Mouse (Mus musculus) limb, embryonic 12.5 days (tissue): ENCODE measurements at regions not wholly inside any gene's neighbourhood (a gene's known extent, or its start where the extent isn't known, plus 50 kb on each side); places are given as distances from the start of the nearest gene placed in this dataset.
A peak's percentile ranks its signal among the peaks of the same experiment; 100 is the strongest.

Experiments used
- ATAC-seq: fragments of 200-750 bp; cut with Nextera tagmentation; 2 replicates; pipeline ENCODE4 v1.8.0; 2017; ENCODE audit warnings: low read depth, moderate TSS enrichment; ENCODE audit not compliant: insufficient number of reproducible peaks, insufficient read depth, low FRiP score, low TSS enrichment
- H3K27ac ChIP-seq: fragments of 300-500 bp; sonication (generic); 2 replicates; pipeline ENCODE4 v1.5.1; 2016; ENCODE audit warnings: mild to moderate bottlenecking, moderate library complexity
- H3K27me3 ChIP-seq: fragments of 300-500 bp; sonication (generic); 2 replicates; pipeline ENCODE4 v1.6.1; 2016; ENCODE audit warnings: mild to moderate bottlenecking, moderate library complexity
- H3K36me3 ChIP-seq: fragments of 300-500 bp; sonication (generic); 2 replicates; pipeline ENCODE4 v1.6.1; 2016; ENCODE audit warnings: mild to moderate bottlenecking, moderate library complexity
- H3K4me1 ChIP-seq: fragments of 300-500 bp; sonication (generic); replicated peaks from 2 replicates; pipeline ENCODE4 v1.6.1; 2016
- H3K4me2 ChIP-seq: fragments of 300-500 bp; sonication (generic); 2 replicates; pipeline ENCODE4 v1.6.1; 2016; ENCODE audit warnings: mild to moderate bottlenecking, moderate library complexity
- H3K4me3 ChIP-seq: fragments of 300-500 bp; sonication (generic); replicated peaks from 2 replicates; pipeline ENCODE4 v1.5.1; 2016; ENCODE audit warnings: mild to moderate bottlenecking
- H3K9ac ChIP-seq: fragments of 300-500 bp; sonication (generic); replicated peaks from 2 replicates; pipeline ENCODE4 v1.6.1; 2016; ENCODE audit warnings: mild to moderate bottlenecking, moderate library complexity
- H3K9me3 ChIP-seq: fragments of 300-500 bp; sonication (generic); 2 replicates; pipeline ENCODE4 v1.6.1; 2016; ENCODE audit warnings: mild to moderate bottlenecking, moderate library complexity
- WGBS: fragments of 180-500 bp; shearing (Covaris S2); methylation state at CpG from one replicate; pipeline ENCODE4 v1.1.7; 2016; 5-methylcytosine and 5-hydroxymethylcytosine counted together

GRCm38 (mm10) chr9:84178705-84179104 is 253.8 kb downstream of the Bckdhb start:
- H3K4me1 ChIP-seq, result peaks cover 6% of the 10 kb centered on the region; the same call in 1 of the 2 replicates
- H3K4me3 ChIP-seq, result no peak overlapping the region
- no peak overlapping the region for H3K27ac ChIP-seq
- no peaks in the 10 kb centered on the region for H3K36me3 ChIP-seq
- 86% methylated on average over 5 of the region's 5 CpGs for WGBS
- H3K4me2 ChIP-seq, result no peak overlapping the region
- H3K27me3 ChIP-seq, result no peaks in the 10 kb centered on the region
- no peaks in the 10 kb centered on the region for H3K9me3 ChIP-seq
- H3K9ac ChIP-seq, result no peak overlapping the region
- no peak for ATAC-seq

- H3K4me2 ChIP-seq, result no peak overlapping the region
- H3K9me3 ChIP-seq, result no peaks in the 10 kb centered on the region
- H3K9ac ChIP-seq, result no peak overlapping the region
- H3K4me3 ChIP-seq, result no peak overlapping the region
- 73% methylated on average over 4 of the region's 4 CpGs for WGBS
- no peak overlapping the region for H3K27ac ChIP-seq
- H3K27me3 ChIP-seq, result no peaks in the 10 kb centered on the region
- H3K36me3 ChIP-seq, result no peaks in the 10 kb centered on the region
- no peak for ATAC-seq
- peaks cover 7% of the 10 kb centered on the region; the same call in 1 of the 2 replicates for H3K4me1 ChIP-seq
Measured at GRCm38 (mm10) chr9:84179238-84179637, 254.3 kb downstream of the Bckdhb start.

GRCm38 (mm10) chr9:84183637-84184374 is 258.9 kb downstream of the Bckdhb start:
- peak overlapping the region; percentile 4; the same call in 1 of the 2 replicates for H3K27ac ChIP-seq
- no peak for ATAC-seq

GRCm38 (mm10) chr9:84187531-84187930 is 262.6 kb downstream of the Bckdhb start:
- Histone ChIP-seq H3K9ac (no peak overlapping the region), H3K27ac (no peak overlapping the region), H3K4me3 (no peak overlapping the region), H3K9me3 (no peaks in the 10 kb centered on the region), H3K36me3 (no peaks in the 10 kb centered on the region), H3K27me3 (no peaks in the 10 kb centered on the region), H3K4me1 (peaks cover 7% of the 10 kb centered on the region; the same call in 1 of the 2 replicates), H3K4me2 (no peak overlapping the region)
- no peak for ATAC-seq
- 71% methylated on average over 3 of the region's 3 CpGs for WGBS

More at GRCm38 (mm10) chr9:84183637-84184374, 258.9 kb downstream of the Bckdhb start:
- H3K27me3 ChIP-seq, result no peaks in the 10 kb centered on the region
- H3K4me3 ChIP-seq, result no peak overlapping the region
- H3K9ac ChIP-seq, result no peak overlapping the region
- no peaks in the 10 kb centered on the region for H3K36me3 ChIP-seq
- WGBS, result 63% methylated on average over 6 of the region's 6 CpGs
- H3K4me1 ChIP-seq, result peaks cover 7% of the 10 kb centered on the region; the same call in 1 of the 2 replicates
- no peak overlapping the region for H3K4me2 ChIP-seq
- H3K9me3 ChIP-seq, result no peaks in the 10 kb centered on the region

GRCm38 (mm10) chr9:84193405-84193804 is 268.5 kb downstream of the Bckdhb start:
- 60% methylated on average over 1 of the region's 1 CpGs for WGBS
- Histone ChIP-seq H3K27me3 (no peaks in the 10 kb centered on the region), H3K27ac (no peak overlapping the region), H3K4me1 (no peaks in the 10 kb centered on the region), H3K9ac (no peak overlapping the region), H3K4me2 (no peak overlapping the region), H3K9me3 (no peaks in the 10 kb centered on the region), H3K36me3 (no peaks in the 10 kb centered on the region), H3K4me3 (no peak overlapping the region)
- ATAC-seq, result no peak

GRCm38 (mm10) chr9:84194716-84195115 is 269.8 kb downstream of the Bckdhb start:
- ATAC-seq, result no peak
- no peak overlapping the region for H3K9ac ChIP-seq

GRCm38 (mm10) chr9:84195338-84195737 is 270.4 kb downstream of the Bckdhb start:
- no peaks in the 10 kb centered on the region for H3K27me3 ChIP-seq
- no peak overlapping the region for H3K9ac ChIP-seq
- 88% methylated on average over 4 of the region's 4 CpGs for WGBS
- H3K4me1 ChIP-seq, result no peaks in the 10 kb centered on the region
- H3K4me3 ChIP-seq, result no peak overlapping the region
- no peaks in the 10 kb centered on the region for H3K9me3 ChIP-seq
- H3K4me2 ChIP-seq, result no peak overlapping the region
- no peak overlapping the region for H3K27ac ChIP-seq
- no peaks in the 10 kb centered on the region for H3K36me3 ChIP-seq
- ATAC-seq, result no peak

More at GRCm38 (mm10) chr9:84194716-84195115, 269.8 kb downstream of the Bckdhb start:
- Histone ChIP-seq H3K4me2 (no peak overlapping the region), H3K27ac (no peak overlapping the region), H3K4me3 (no peak overlapping the region), H3K27me3 (no peaks in the 10 kb centered on the region), H3K4me1 (no peaks in the 10 kb centered on the region), H3K36me3 (no peaks in the 10 kb centered on the region), H3K9me3 (no peaks in the 10 kb centered on the region)
- WGBS, result 79% methylated on average over 4 of the region's 4 CpGs

- H3K4me1 ChIP-seq, result no peaks in the 10 kb centered on the region
- H3K27me3 ChIP-seq, result no peaks in the 10 kb centered on the region
- no peak overlapping the region for H3K27ac ChIP-seq
- ATAC-seq, result no peak
- no peak overlapping the region for H3K4me2 ChIP-seq
- no peaks in the 10 kb centered on the region for H3K36me3 ChIP-seq
- no peaks in the 10 kb centered on the region for H3K9me3 ChIP-seq
- 90% methylated on average over 3 of the region's 3 CpGs for WGBS
- H3K4me3 ChIP-seq, result no peak overlapping the region
- no peak overlapping the region for H3K9ac ChIP-seq
Measured at GRCm38 (mm10) chr9:84200208-84200607, 275.3 kb downstream of the Bckdhb start.

GRCm38 (mm10) chr9:84204056-84204455 is 279.1 kb downstream of the Bckdhb start:
- no peaks in the 10 kb centered on the region for H3K4me1 ChIP-seq
- H3K4me3 ChIP-seq, result no peak overlapping the region
- no peaks in the 10 kb centered on the region for H3K9me3 ChIP-seq
- no peak overlapping the region for H3K9ac ChIP-seq
- WGBS, result 75% methylated on average over 3 of the region's 3 CpGs
- no peak overlapping the region for H3K4me2 ChIP-seq
- no peak for ATAC-seq
- H3K27me3 ChIP-seq, result no peaks in the 10 kb centered on the region
- H3K27ac ChIP-seq, result no peak overlapping the region
- no peaks in the 10 kb centered on the region for H3K36me3 ChIP-seq

- Histone ChIP-seq H3K4me3 (no peak overlapping the region), H3K27me3 (no peaks in the 10 kb centered on the region), H3K36me3 (no peaks in the 10 kb centered on the region), H3K9me3 (no peaks in the 10 kb centered on the region), H3K4me1 (no peaks in the 10 kb centered on the region), H3K9ac (no peak overlapping the region), H3K27ac (no peak overlapping the region), H3K4me2 (no peak overlapping the region)
- WGBS, result 85% methylated on average over 4 of the region's 4 CpGs
- no peak for ATAC-seq
Measured at GRCm38 (mm10) chr9:84240491-84240975, 315.6 kb downstream of the Bckdhb start.

GRCm38 (mm10) chr9:84249765-84250164 is 324.8 kb downstream of the Bckdhb start:
- 79% methylated on average over 1 of the region's 1 CpGs for WGBS
- Histone ChIP-seq H3K27me3 (no peaks in the 10 kb centered on the region), H3K4me3 (no peak overlapping the region), H3K36me3 (no peaks in the 10 kb centered on the region), H3K4me1 (no peaks in the 10 kb centered on the region), H3K9ac (no peak overlapping the region), H3K4me2 (no peak overlapping the region), H3K9me3 (no peaks in the 10 kb centered on the region), H3K27ac (no peak overlapping the region)
- no peak for ATAC-seq
